Mouse (Mus musculus): ENCODE measurements at regions not wholly inside any gene's neighbourhood (a gene's known extent, or its start where the extent isn't known, plus 50 kb on each side); places are given as distances from the start of the nearest gene placed in this dataset.

GRCm38 (mm10) chr15:24724664-24725063 is 688.9 kb downstream of the Basp1 start:
- H3K27ac ChIP-seq (replicated peaks; ENCODE audit: low read depth, low read length) = no peak overlapping the region
- H3K4me1 ChIP-seq (ENCODE audit: control insufficient read depth, insufficient read depth, low read length) = no peaks in the 10 kb centered on the region
- ATAC-seq (ENCODE audit: low FRiP score, low read depth) (peak; percentile 65; the same call in 1 of the 2 replicates), DNase-seq (ENCODE audit: low spot score) (peak; percentile 48)
- no peak overlapping the region for H3K9ac ChIP-seq (ENCODE audit: low read depth, low read length, severe bottlenecking)
- H3K4me3 ChIP-seq (replicated peaks; ENCODE audit: low read length) = no peak overlapping the region
- WGBS = 50% methylated on average over 4 of the region's 4 CpGs
- TF ChIP-seq POLR2A (IDR thresholded peaks at IDR 0.05; ENCODE audit: borderline replicate concordance, extremely low read depth, insufficient read depth, insufficient read length) = no peak
- H3K27me3 ChIP-seq (ENCODE audit: control insufficient read depth, insufficient read depth, low read length) = no peaks in the 10 kb centered on the region
- H3K36me3 ChIP-seq (ENCODE audit: control insufficient read depth, insufficient read depth, low read length) = no peaks in the 10 kb centered on the region
- no peaks in the 10 kb centered on the region for H3K9me3 ChIP-seq (ENCODE audit: control insufficient read depth, low read length)
- H3K4me2 ChIP-seq (replicated peaks; ENCODE audit: low read depth, low read length, severe bottlenecking) = no peak overlapping the region

- Histone ChIP-seq H3K4me2 (replicated peaks; ENCODE audit: low read depth, low read length, severe bottlenecking) (no peak overlapping the region), H3K9me3 (ENCODE audit: control insufficient read depth, low read length) (no peaks in the 10 kb centered on the region), H3K36me3 (ENCODE audit: control insufficient read depth, insufficient read depth, low read length) (no peaks in the 10 kb centered on the region), H3K9ac (ENCODE audit: low read depth, low read length, severe bottlenecking) (no peak overlapping the region), H3K27me3 (ENCODE audit: control insufficient read depth, insufficient read depth, low read length) (no peaks in the 10 kb centered on the region), H3K27ac (replicated peaks; ENCODE audit: low read depth, low read length) (no peak overlapping the region), H3K4me3 (replicated peaks; ENCODE audit: low read length) (no peak overlapping the region), H3K4me1 (ENCODE audit: control insufficient read depth, insufficient read depth, low read length) (no peaks in the 10 kb centered on the region)
- ATAC-seq (ENCODE audit: low FRiP score, low read depth) = no peak
- no peak for TF ChIP-seq POLR2A (IDR thresholded peaks at IDR 0.05; ENCODE audit: borderline replicate concordance, extremely low read depth, insufficient read depth, insufficient read length)
- WGBS = 74% methylated on average over 2 of the region's 2 CpGs
- DNase-seq (ENCODE audit: low spot score) = no peak
These were observed 693.2 kb downstream of the Basp1 start for GRCm38 (mm10) chr15:24720346-24720745.

GRCm38 (mm10) chr15:24682167-24682566 is 731.4 kb downstream of the Basp1 start:
- no peak for TF ChIP-seq POLR2A (IDR thresholded peaks at IDR 0.05; ENCODE audit: borderline replicate concordance, extremely low read depth, insufficient read depth, insufficient read length)
- Histone ChIP-seq H3K4me1 (ENCODE audit: control insufficient read depth, insufficient read depth, low read length) (no peaks in the 10 kb centered on the region), H3K4me3 (replicated peaks; ENCODE audit: low read length) (no peak overlapping the region), H3K9me3 (ENCODE audit: control insufficient read depth, low read length) (no peaks in the 10 kb centered on the region), H3K27ac (replicated peaks; ENCODE audit: low read depth, low read length) (no peak overlapping the region), H3K9ac (ENCODE audit: low read depth, low read length, severe bottlenecking) (no peak overlapping the region), H3K4me2 (replicated peaks; ENCODE audit: low read depth, low read length, severe bottlenecking) (no peak overlapping the region), H3K27me3 (ENCODE audit: control insufficient read depth, insufficient read depth, low read length) (no peaks in the 10 kb centered on the region), H3K36me3 (ENCODE audit: control insufficient read depth, insufficient read depth, low read length) (no peaks in the 10 kb centered on the region)
- no peak for ATAC-seq (ENCODE audit: low FRiP score, low read depth)
- WGBS = 65% methylated on average over 4 of the region's 4 CpGs
- DNase-seq (ENCODE audit: low spot score) = peak; percentile 58

GRCm38 (mm10) chr15:24648938-24649337 is 764.6 kb downstream of the Basp1 start:
- Histone ChIP-seq H3K4me3 (replicated peaks; ENCODE audit: low read length) (no peak overlapping the region), H3K36me3 (ENCODE audit: control insufficient read depth, insufficient read depth, low read length) (no peaks in the 10 kb centered on the region), H3K4me1 (ENCODE audit: control insufficient read depth, insufficient read depth, low read length) (no peaks in the 10 kb centered on the region), H3K4me2 (replicated peaks; ENCODE audit: low read depth, low read length, severe bottlenecking) (no peak overlapping the region), H3K27ac (replicated peaks; ENCODE audit: low read depth, low read length) (no peak overlapping the region), H3K9me3 (ENCODE audit: control insufficient read depth, low read length) (no peaks in the 10 kb centered on the region), H3K27me3 (ENCODE audit: control insufficient read depth, insufficient read depth, low read length) (no peaks in the 10 kb centered on the region), H3K9ac (ENCODE audit: low read depth, low read length, severe bottlenecking) (no peak overlapping the region)
- TF ChIP-seq POLR2A (IDR thresholded peaks at IDR 0.05; ENCODE audit: borderline replicate concordance, extremely low read depth, insufficient read depth, insufficient read length) = no peak
- ATAC-seq (ENCODE audit: low FRiP score, low read depth) (no peak), DNase-seq (ENCODE audit: low spot score) (no peak)
- WGBS = 77% methylated on average over 1 of the region's 1 CpGs

GRCm38 (mm10) chr15:24635620-24636019 is 777.9 kb downstream of the Basp1 start:
- Histone ChIP-seq H3K9ac (ENCODE audit: low read depth, low read length, severe bottlenecking) (no peak overlapping the region), H3K4me3 (replicated peaks; ENCODE audit: low read length) (no peak overlapping the region), H3K4me1 (ENCODE audit: control insufficient read depth, insufficient read depth, low read length) (no peaks in the 10 kb centered on the region), H3K27me3 (ENCODE audit: control insufficient read depth, insufficient read depth, low read length) (no peaks in the 10 kb centered on the region), H3K4me2 (replicated peaks; ENCODE audit: low read depth, low read length, severe bottlenecking) (no peak overlapping the region), H3K27ac (replicated peaks; ENCODE audit: low read depth, low read length) (no peak overlapping the region), H3K36me3 (ENCODE audit: control insufficient read depth, insufficient read depth, low read length) (no peaks in the 10 kb centered on the region), H3K9me3 (ENCODE audit: control insufficient read depth, low read length) (no peaks in the 10 kb centered on the region)
- WGBS = 69% methylated on average over 2 of the region's 2 CpGs
- ATAC-seq (ENCODE audit: low FRiP score, low read depth) (no peak), DNase-seq (ENCODE audit: low spot score) (no peak)
- no peak for TF ChIP-seq POLR2A (IDR thresholded peaks at IDR 0.05; ENCODE audit: borderline replicate concordance, extremely low read depth, insufficient read depth, insufficient read length)

GRCm38 (mm10) chr15:24596242-24596641 is 817.3 kb downstream of the Basp1 start:
- no peak for TF ChIP-seq POLR2A (IDR thresholded peaks at IDR 0.05; ENCODE audit: borderline replicate concordance, extremely low read depth, insufficient read depth, insufficient read length)
- 49% methylated on average over 4 of the region's 4 CpGs for WGBS
- ATAC-seq (ENCODE audit: low FRiP score, low read depth) = no peak
- H3K27me3 ChIP-seq (ENCODE audit: control insufficient read depth, insufficient read depth, low read length) = no peaks in the 10 kb centered on the region
- no peak overlapping the region for H3K4me3 ChIP-seq (replicated peaks; ENCODE audit: low read length)
- H3K27ac ChIP-seq (replicated peaks; ENCODE audit: low read depth, low read length) = no peak overlapping the region
- H3K4me2 ChIP-seq (replicated peaks; ENCODE audit: low read depth, low read length, severe bottlenecking) = no peak overlapping the region
- H3K36me3 ChIP-seq (ENCODE audit: control insufficient read depth, insufficient read depth, low read length) = no peaks in the 10 kb centered on the region
- peak; percentile 65 for DNase-seq (ENCODE audit: low spot score)
- H3K4me1 ChIP-seq (ENCODE audit: control insufficient read depth, insufficient read depth, low read length) = no peaks in the 10 kb centered on the region
- H3K9ac ChIP-seq (ENCODE audit: low read depth, low read length, severe bottlenecking) = no peak overlapping the region
- H3K9me3 ChIP-seq (ENCODE audit: control insufficient read depth, low read length) = no peaks in the 10 kb centered on the region
